Mouse (Mus musculus) adrenal gland, adult (tissue): ENCODE results near the gene Cyp2b9.
"Not testable (repeated sequence)": the region's sequence is repeated elsewhere in the genome, so short reads cannot be mapped to it uniquely, and the experiment has no call there.

Experiments
- DNase-seq, 2 experiments: peaks; one replicate each; pipeline ENCODE4 v3.0.0; 2022 to 2023; ENCODE audit warnings: low spot score in 1 of 2; ENCODE audit not compliant: inconsistent age in 2 of 2

Gene Cyp2b9

GRCm38 (mm10) chr7:26173111-26173510, at the start of gene Cyp2b9:
Cyp2b9 (plus strand) TSS chr7:26173411.
- not testable (repeated sequence) for DNase-seq

- DNase-seq, result not testable (repeated sequence)
Measured at GRCm38 (mm10) chr7:26139623-26140022, 33.6 kb upstream of the Cyp2b9 start.

- DNase-seq, result not testable (repeated sequence)
Measured at GRCm38 (mm10) chr7:26143657-26144056, 29.6 kb upstream of the Cyp2b9 start.

- not testable (repeated sequence) for DNase-seq
Measured at GRCm38 (mm10) chr7:26168765-26169536, 4.3 kb upstream of the Cyp2b9 start.

- DNase-seq, result peak in 1 of 2 experiments; percentile 46
Measured at GRCm38 (mm10) chr7:26201083-26201482, 27.9 kb downstream of the Cyp2b9 start.

- DNase-seq, result not testable (repeated sequence)
Measured at GRCm38 (mm10) chr7:26260034-26260433, 86.8 kb downstream of the Cyp2b9 start, which contains the start of gene Vmn1r184. Vmn1r184 (plus strand) TSS chr7:26260334.
